Mouse (Mus musculus) cerebellum, adult 18-20 months (tissue): ENCODE results near the gene Txnip.

ENCODE experiments used
- DNase-seq, 2 experiments: peaks; one replicate each; pipeline ENCODE4 v3.0.0; 2021

The Txnip gene

GRCm38 (mm10) chr3:96553601-96554000 lies 4.2 kb upstream of the Txnip start:
- DNase-seq, result no peak

GRCm38 (mm10) chr3:96554251-96554650 lies 3.5 kb upstream of the Txnip start:
- DNase-seq, result no peak

GRCm38 (mm10) chr3:96555041-96555596 lies 2.6 kb upstream of the Txnip start:
- DNase-seq, result peak in 1 of 2 experiments; percentile 24

GRCm38 (mm10) chr3:96555999-96556614 lies 1.6 kb upstream of the Txnip start:
- DNase-seq, result no peak

- DNase-seq, result no peak
These were observed 814 bp upstream of the Txnip start for GRCm38 (mm10) chr3:96556651-96557635.

GRCm38 (mm10) chr3:96558159-96558558 lies 402 bp downstream of the Txnip start:
- no peak for DNase-seq

- DNase-seq, result no peak
These were observed 975 bp downstream of the Txnip start for GRCm38 (mm10) chr3:96558668-96559196.

GRCm38 (mm10) chr3:96559398-96559910 lies 1.7 kb downstream of the Txnip start:
- no peak for DNase-seq

- no peak for DNase-seq
These were observed 2.4 kb downstream of the Txnip start for GRCm38 (mm10) chr3:96559911-96560850.

GRCm38 (mm10) chr3:96560881-96561668 lies 3.3 kb downstream of the Txnip start:
- no peak for DNase-seq

- no peak for DNase-seq
These were observed 4.4 kb downstream of the Txnip start for GRCm38 (mm10) chr3:96561946-96562681.

- no peak for DNase-seq
These were observed 5.5 kb downstream of the Txnip start for GRCm38 (mm10) chr3:96563267-96563666.

GRCm38 (mm10) chr3:96563911-96564632 lies 6.3 kb downstream of the Txnip start:
- no peak for DNase-seq

- DNase-seq, result no peak
These were observed 6.9 kb downstream of the Txnip start for GRCm38 (mm10) chr3:96564633-96565032.

- no peak for DNase-seq
These were observed 7.3 kb downstream of the Txnip start for GRCm38 (mm10) chr3:96565105-96565504.

- no peak for DNase-seq
These were observed 9.1 kb downstream of the Txnip start for GRCm38 (mm10) chr3:96566661-96567450.

GRCm38 (mm10) chr3:96568605-96569004 lies 10.8 kb downstream of the Txnip start:
- no peak for DNase-seq

- no peak for DNase-seq
These were observed 11.7 kb downstream of the Txnip start for GRCm38 (mm10) chr3:96569506-96569905.
